Mouse (Mus musculus) neural tube, embryonic 12.5 days (tissue): Measurements from ENCODE around the gene Snf8. TPM values are rescaled to one million over a fixed set of nuclear protein-coding genes. Genes with fewer than 3 reads are reported as not detected.

Source experiments
- ATAC-seq: fragments of 200-750 bp; cut with Nextera tagmentation; 2 replicates; pipeline ENCODE4 v1.8.0; 2017; ENCODE audit warnings: low read depth, mild to moderate bottlenecking, moderate TSS enrichment, moderate library complexity; ENCODE audit not compliant: low FRiP score
- H3K27ac ChIP-seq: fragments of 300-500 bp; sonication (generic); 2 replicates; pipeline ENCODE4 v1.5.1; 2016
- H3K27me3 ChIP-seq: fragments of 300-500 bp; sonication (generic); replicated peaks from 2 replicates; pipeline ENCODE4 v1.6.1; 2016; ENCODE audit warnings: mild to moderate bottlenecking
- H3K36me3 ChIP-seq: fragments of 300-500 bp; sonication (generic); 2 replicates; pipeline ENCODE4 v1.6.1; 2016; ENCODE audit warnings: mild to moderate bottlenecking
- H3K4me1 ChIP-seq: fragments of 300-500 bp; sonication (generic); 2 replicates; pipeline ENCODE4 v1.6.1; 2016
- H3K4me2 ChIP-seq: fragments of 300-500 bp; sonication (generic); replicated peaks from 2 replicates; pipeline ENCODE4 v1.6.1; 2016; ENCODE audit warnings: mild to moderate bottlenecking
- H3K4me3 ChIP-seq: fragments of 300-500 bp; sonication (generic); 2 replicates; pipeline ENCODE4 v1.5.1; 2016
- H3K9ac ChIP-seq: fragments of 300-500 bp; sonication (generic); 2 replicates; pipeline ENCODE4 v1.6.1; 2016; ENCODE audit warnings: mild to moderate bottlenecking
- H3K9me3 ChIP-seq: fragments of 300-500 bp; sonication (generic); 2 replicates; pipeline ENCODE4 v1.6.1; 2016; ENCODE audit warnings: mild to moderate bottlenecking
- WGBS: fragments of 180-500 bp; shearing (Covaris S2); methylation state at CpG from one replicate; pipeline ENCODE4 v1.1.7; 2016; 5-methylcytosine and 5-hydroxymethylcytosine counted together
- polyA plus RNA-seq: library from polyadenylated mRNA; unstranded; fragments of >200 nt; fragmentation: Nextera tagmentation; extraction: Ambion mirVana; gene quantifications from 2 replicates; pipeline ENCODE4 v1.2.1, GENCODE M21; 2016

Snf8 gene
- polyA plus RNA-seq, 1 experiment from 2014 or later, result 134 TPM

DNA sequence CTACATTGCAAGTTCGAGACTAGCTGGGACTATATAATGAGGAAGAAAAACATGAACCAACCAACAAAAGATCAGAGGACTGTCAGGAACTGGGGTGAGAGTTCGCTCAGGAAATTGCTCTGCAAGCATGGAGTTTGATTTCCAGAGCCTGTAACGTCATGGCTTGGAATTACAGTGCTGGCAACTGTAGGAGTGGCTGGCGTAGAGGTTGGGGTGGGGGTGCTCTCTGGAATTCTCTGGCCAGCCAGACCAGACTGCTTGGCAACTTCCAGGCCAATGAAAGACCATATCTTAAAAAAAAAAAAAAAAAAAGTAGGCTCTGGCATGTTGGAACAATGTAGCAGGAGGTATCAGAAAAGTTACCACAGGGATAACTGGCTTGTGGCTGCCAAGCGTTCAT is 46.1 kb downstream of the Snf8 start:
- H3K4me1 ChIP-seq, result no peaks in the 10 kb centered on the region
- H3K9me3 ChIP-seq, result no peaks in the 10 kb centered on the region
- no peak overlapping the region for H3K4me2 ChIP-seq
- H3K4me3 ChIP-seq, result no peak overlapping the region
- 85% methylated on average over 5 of the region's 5 CpGs for WGBS
- H3K36me3 ChIP-seq, result no peaks in the 10 kb centered on the region
- H3K27ac ChIP-seq, result no peak overlapping the region
- no peak overlapping the region for H3K9ac ChIP-seq
- H3K27me3 ChIP-seq, result no peaks in the 10 kb centered on the region
- ATAC-seq, result no peak

DNA sequence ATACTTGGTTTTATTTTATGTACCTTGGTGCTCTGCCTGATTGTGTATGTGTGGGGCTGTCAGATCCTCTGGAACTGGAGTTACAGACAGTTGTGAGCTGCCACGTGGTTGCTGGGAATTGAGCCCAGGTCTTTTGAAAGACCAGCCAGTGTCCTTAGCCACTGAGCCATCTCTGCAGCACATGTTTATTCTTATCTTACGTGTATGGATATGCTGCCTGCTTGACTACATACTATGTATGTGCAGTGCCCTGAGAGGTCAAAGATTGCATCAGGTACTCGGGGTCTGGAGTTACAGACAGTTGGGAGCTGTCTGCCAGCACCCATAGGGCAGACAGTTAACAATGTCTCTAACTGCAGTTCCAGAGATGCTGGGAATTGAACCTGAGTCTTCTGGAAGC is 48.0 kb downstream of the Snf8 start:
- Histone ChIP-seq H3K9me3 (no peaks in the 10 kb centered on the region), H3K36me3 (no peaks in the 10 kb centered on the region), H3K4me3 (no peak overlapping the region), H3K4me2 (no peak overlapping the region), H3K27ac (no peak overlapping the region), H3K4me1 (no peaks in the 10 kb centered on the region), H3K27me3 (no peaks in the 10 kb centered on the region), H3K9ac (no peak overlapping the region)
- 78% methylated on average over 3 of the region's 3 CpGs for WGBS
- ATAC-seq, result no peak

DNA sequence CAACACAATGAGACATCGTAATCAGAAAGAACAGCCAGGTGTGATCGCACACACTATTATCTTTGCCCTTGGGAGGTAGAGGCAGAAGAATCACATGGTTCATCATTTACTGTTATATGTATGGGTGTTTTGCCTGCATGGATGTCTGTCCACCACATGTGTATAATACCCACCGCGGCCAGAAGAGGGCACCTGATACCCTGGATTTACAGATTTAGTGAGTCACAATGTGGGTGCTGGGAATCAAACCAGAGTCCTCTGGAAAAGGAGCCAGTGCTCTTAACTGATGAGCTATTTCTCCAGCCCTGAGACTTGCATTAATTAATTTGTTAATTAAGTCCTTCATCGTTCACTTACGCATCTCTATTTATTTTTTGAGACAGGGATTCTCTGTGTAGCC is 53.3 kb downstream of the Snf8 start:
- Histone ChIP-seq H3K4me2 (no peak overlapping the region), H3K36me3 (no peaks in the 10 kb centered on the region), H3K4me3 (no peak overlapping the region), H3K27me3 (0 out of 2 replicates have a peak, but pooled peaks cover 3% of the 10 kb centered on the region), H3K4me1 (no peaks in the 10 kb centered on the region), H3K27ac (no peak overlapping the region), H3K9ac (no peak overlapping the region), H3K9me3 (no peaks in the 10 kb centered on the region)
- ATAC-seq, result no peak
- 87% methylated on average over 6 of the region's 6 CpGs for WGBS

DNA sequence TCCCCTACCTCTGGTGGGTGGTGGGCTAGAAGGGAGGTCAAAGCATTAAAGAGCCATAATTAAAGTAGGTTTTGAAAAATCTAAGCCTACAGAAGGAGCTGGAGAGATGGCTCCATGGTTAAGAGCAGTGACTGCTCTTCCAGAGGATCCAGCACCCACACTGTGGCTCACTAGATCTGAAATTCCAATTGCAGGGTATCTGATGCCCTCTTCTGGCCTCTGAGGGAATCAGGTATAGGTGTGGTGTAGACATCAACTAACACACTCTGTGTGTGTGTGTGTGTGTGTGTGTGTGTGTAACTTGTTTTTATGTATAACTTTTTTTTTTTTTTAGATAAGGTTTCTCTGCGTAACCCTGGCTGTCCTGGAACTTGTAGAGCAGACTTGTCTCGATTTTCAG is 56.4 kb downstream of the Snf8 start:
- Histone ChIP-seq H3K4me1 (no peaks in the 10 kb centered on the region), H3K4me3 (no peak overlapping the region), H3K27ac (no peak overlapping the region), H3K9me3 (no peaks in the 10 kb centered on the region), H3K36me3 (no peaks in the 10 kb centered on the region), H3K4me2 (no peak overlapping the region), H3K27me3 (0 out of 2 replicates have a peak, but pooled peaks cover 4% of the 10 kb centered on the region), H3K9ac (no peak overlapping the region)
- 71% methylated on average over 2 of the region's 2 CpGs for WGBS
- ATAC-seq, result no peak

DNA sequence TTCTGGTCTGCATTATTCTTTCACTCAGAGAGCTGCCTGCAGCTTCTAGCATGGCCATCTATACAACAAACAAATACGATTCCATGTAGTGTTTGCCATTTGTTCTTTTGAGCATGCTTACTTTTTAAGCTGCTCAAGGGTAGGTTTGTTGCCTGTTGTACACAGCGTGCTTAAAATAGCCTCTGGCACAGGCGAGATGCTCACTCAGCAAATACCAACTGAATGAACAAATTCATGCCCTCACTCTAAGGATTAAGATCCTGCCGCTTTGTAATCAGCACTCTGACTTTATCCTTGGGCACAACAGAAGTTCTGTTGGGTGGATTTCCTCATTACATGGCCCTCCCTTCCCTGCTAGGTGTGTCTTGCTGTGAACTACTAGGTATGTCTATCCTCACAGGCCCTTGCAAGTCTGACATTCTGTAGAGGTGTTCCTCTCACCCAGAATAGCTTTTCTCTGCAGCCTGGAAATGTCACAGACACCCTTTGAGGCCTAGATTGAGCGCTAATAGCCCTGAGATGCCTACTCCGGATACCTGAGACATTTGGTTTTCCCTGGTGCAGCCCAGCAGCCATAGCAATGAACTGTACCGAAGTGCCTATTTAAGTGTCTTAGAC is 58.1 kb downstream of the Snf8 start:
- no peak overlapping the region for H3K4me2 ChIP-seq
- H3K9me3 ChIP-seq, result no peaks in the 10 kb centered on the region
- H3K4me3 ChIP-seq, result no peak overlapping the region
- no peaks in the 10 kb centered on the region for H3K4me1 ChIP-seq
- H3K36me3 ChIP-seq, result no peaks in the 10 kb centered on the region
- H3K27me3 ChIP-seq, result 0 out of 2 replicates have a peak, but pooled peaks cover 4% of the 10 kb centered on the region
- H3K9ac ChIP-seq, result no peak overlapping the region
- 46% methylated on average over 7 of the region's 7 CpGs for WGBS
- ATAC-seq, result no peak
- no peak overlapping the region for H3K27ac ChIP-seq

GRCm38 (mm10) chr11:96093361-96093760 is 58.7 kb downstream of the Snf8 start:
- 12% methylated on average over 3 of the region's 3 CpGs for WGBS
- no peak overlapping the region for H3K27ac ChIP-seq
- no peak for ATAC-seq
- no peaks in the 10 kb centered on the region for H3K4me1 ChIP-seq
- no peak overlapping the region for H3K4me2 ChIP-seq
- no peak overlapping the region for H3K9ac ChIP-seq
- 0 out of 2 replicates have a peak, but pooled peaks cover 4% of the 10 kb centered on the region for H3K27me3 ChIP-seq
- no peaks in the 10 kb centered on the region for H3K36me3 ChIP-seq
- no peak overlapping the region for H3K4me3 ChIP-seq
- H3K9me3 ChIP-seq, result no peaks in the 10 kb centered on the region

Other genes with a start within 250 kb of the Snf8 start
- gene Phospho1, start 210.4 kb upstream of the Snf8 start, polyA plus RNA-seq, result not detected in 2 replicates
- 4.9 and 5.3 TPM in 2 replicates for gene Gngt2, start 197.7 kb upstream of the Snf8 start, polyA plus RNA-seq
- gene Abi3, start 192.4 kb upstream of the Snf8 start, polyA plus RNA-seq, result 3.1 and 4.7 TPM in 2 replicates
- gene B4galnt2, start 120.0 kb upstream of the Snf8 start, polyA plus RNA-seq, result 0.11 TPM in 1 of 2 replicates, not detected in the other
- gene Igf2bp1, start 28.9 kb upstream of the Snf8 start, polyA plus RNA-seq, result 57.1 and 73.7 TPM in 2 replicates
- gene Gip, start 10.3 kb upstream of the Snf8 start, polyA plus RNA-seq, result not detected in 2 replicates
- gene Ube2z, start 30.5 kb downstream of the Snf8 start, polyA plus RNA-seq, result 35.1 and 42.2 TPM in 2 replicates
- gene Atp5g1, start 40.8 kb downstream of the Snf8 start, polyA plus RNA-seq, result 483 and 502 TPM in 2 replicates
- gene Calcoco2, start 77.1 kb downstream of the Snf8 start, polyA plus RNA-seq, result not detected in 2 replicates
- gene Ttll6, start 98.9 kb downstream of the Snf8 start, polyA plus RNA-seq, result not detected in 2 replicates
- gene Hoxb13, start 159.4 kb downstream of the Snf8 start, polyA plus RNA-seq, result 1.1 and 7.6 TPM in 2 replicates
- gene Hoxb9, start 236.6 kb downstream of the Snf8 start, polyA plus RNA-seq, result 76.1 and 90.5 TPM in 2 replicates
- 35.7 and 53.3 TPM in 2 replicates for gene Hoxb8, start 247.0 kb downstream of the Snf8 start, polyA plus RNA-seq